Mouse (Mus musculus): Measurements from ENCODE around the gene Odf3. TPM values are rescaled to one million over a fixed set of nuclear protein-coding genes. Genes with fewer than 3 reads are reported as not detected.

Odf3 gene
- polyA plus RNA-seq (2017; shearing (Covaris generic)) = not detected

DNA sequence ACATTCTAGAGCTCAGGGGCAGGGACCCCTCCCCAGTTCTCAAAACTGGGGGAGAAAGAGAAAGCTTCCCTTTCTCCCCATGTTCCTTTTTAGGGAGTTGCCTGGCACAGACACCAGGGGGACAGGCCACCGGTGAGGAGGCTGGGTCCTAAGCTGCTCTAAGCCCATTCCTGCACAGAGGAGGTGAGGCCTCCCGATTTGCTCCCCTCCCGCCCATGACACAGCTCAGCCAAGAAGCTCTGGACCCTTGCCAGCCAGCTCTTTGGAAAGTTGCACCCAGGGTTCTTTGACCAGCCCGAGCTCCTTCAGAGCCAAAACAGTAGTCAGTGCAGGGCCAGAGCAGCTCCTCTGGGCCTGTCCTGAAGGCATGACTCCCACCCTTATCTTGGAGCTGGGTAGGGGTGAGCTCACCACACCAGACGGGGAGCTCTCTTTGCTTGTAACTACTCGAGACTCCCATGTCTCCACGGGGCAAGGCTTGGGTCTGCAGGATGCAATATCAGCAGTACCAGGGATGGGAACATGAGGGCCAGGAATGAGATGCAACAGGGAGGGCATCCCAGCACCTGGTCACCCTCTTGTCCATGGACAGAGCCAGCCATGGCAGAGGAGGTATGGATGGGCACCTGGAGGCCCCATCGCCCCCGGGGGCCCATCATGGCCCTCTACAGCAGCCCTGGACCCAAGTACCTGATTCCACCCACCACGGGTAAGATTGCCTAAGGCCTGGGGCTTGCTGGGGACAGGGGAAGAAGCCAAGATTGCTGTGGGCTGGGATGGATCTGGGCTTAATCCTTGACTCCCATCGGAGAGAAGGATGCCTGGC, at the start of gene Odf3:
Odf3 (plus strand) TSS at position 51 of the 826 bp plus-strand sequence.

DNA sequence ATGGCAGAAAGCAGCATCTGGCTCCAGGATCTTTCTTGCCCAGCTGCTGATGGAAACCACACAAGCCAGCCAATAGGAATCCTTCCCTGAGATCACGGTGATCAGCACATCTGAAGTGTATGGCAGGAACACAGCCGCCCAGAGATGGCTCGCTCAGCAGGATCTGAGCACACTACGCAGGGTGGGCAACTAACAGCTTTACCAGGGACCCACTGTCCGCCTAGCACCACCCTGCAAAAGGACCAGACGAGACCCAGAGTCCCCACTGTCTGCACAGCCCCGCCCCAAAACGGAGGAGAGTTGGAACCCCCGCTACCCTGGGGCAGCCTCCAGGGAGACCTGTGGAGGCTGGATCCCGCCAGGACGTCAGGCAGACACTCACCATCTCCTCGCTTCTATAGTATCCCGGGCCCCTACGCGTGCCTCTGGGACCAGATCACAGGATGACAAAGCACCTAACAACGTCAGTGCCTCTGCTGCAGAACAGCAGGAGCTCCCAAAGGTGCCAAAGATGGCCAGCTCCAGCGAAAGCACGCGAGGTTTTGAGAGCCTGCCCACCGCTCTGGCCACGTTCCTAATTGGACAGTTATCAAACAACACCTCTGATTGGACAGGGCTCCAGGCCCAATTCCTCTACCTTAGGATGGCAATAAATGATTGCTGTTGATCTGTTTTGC, 25.8 kb upstream of the Odf3 start, which contains the start of gene Zfp941:
Zfp941 (minus strand) TSS at position 526 of the 677 bp plus-strand sequence.

DNA sequence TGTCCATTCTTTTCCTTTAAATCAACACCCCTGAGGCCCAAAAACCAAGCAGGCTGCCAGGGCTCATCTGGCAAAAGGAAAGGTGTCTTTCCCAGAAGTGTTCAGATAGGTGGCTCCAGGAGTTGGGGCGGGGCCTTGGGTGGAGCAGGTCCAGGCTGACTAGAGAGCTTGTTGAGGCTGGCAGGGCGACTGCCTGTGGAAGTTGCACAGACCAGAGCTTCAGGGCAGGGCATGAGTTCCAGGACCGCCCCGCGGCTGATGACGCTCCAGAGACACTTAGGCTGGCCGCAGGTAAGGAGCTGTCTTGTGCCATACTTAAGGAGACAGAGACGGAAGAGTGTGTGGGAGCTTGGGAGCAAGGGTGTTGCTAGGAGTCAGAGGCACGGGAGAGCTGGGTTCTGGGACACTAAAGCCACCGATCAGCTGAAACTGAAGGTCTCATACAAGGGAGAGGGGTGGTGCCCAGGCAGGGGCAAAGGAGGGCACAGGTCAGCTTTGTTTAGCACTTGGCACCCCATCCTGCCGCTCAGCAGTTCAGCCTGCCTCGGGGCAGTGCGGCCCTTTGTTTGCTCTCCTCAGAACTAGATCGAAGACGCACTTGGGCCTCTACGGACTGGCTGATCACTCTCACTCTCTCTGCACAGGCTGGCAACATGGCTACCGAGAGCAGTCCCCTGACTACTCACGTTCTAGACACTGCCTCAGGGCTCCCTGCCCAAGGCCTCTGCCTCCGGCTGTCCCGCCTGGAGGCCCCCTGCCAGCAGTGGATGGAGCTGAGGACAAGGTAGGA, 12.4 kb upstream of the Odf3 start, which contains the start of gene Urah:
Urah (plus strand) TSS at position 51 of the 790 bp plus-strand sequence.

DNA sequence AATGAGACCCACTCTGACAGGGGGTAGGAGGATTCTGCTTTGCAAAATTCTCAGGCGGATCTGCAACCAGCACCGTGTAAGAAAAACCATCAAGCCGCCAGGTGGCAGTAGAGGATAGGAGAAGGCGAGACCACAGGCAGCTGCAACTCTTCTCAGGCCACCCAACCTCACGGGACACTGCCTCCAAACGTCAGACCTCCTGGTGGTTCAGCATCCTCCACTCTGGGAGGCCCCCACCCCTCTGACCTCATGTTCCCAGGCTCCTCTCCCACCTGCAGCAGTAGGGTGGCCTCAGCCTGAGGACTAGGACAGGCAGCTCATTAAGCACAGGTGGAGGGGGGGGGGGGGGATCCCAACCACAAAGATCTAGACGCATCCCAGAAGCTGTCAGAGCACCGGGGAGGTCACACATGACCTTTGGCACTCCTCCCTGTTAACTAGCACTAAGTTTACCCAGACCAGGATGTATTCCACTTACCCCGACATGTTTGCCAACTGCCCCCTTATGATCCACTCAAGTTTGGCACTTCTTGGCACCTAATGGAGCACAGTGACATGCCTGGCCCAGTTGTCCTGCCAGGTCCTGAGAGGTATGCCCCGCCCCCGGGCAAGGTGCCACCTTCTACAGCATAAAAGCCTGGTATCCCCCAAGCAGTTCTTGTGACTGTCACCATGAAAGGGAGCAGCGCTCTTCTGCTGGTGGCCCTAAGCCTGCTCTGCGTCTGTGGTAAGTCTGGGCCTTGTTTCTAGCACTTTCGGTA, 2.5 kb upstream of the Odf3 start, which contains the start of gene Scgb1c1:
Scgb1c1 (plus strand) TSS at position 643 of the 761 bp plus-strand sequence.

DNA sequence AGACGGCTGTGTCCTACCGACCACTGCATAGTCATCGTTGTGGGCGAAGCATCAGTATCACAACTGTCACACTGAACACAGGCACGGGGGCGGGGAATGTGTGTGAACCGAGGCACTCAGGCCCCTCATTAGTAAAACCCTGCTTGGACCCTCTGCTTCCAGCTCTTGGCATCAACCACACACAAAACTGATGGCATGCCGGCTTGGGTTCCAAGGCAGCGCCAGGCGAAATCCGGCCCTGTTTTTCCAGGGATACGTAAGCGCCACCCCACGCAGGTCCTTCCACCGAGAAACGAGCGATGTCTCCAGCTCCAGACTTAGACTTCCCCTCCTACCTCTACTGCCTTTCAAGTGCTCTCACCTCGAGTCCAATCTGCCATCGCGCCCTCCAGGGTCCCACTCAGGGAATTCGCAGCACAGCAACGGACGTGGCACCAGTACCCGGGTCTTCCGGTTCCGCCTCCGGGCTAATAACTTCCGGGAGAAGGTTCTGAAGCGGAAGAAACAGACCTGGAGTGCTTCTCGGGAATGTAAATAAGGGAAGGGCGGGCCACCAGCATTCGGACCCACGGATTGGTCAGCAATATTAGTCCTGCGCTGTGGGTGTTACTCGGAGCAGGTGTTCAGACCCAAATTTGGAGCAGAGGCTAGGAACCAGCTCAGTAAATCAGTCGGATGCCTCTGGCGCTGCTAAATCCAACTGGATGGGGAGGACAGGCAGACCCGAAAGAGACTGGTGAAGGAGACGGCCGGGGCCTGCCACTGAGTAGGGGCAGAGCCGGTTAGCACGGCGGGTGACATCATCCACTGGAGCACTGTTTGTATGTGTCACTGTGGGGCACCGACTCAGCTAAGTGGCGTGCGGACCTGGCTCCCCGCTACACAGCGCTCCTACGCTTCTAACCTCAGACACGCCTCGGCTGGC, 8.5 kb downstream of the Odf3 start, which contains the start of gene Gm45785:
Gm45785 (minus strand) TSS at position 472 of the 925 bp plus-strand sequence.

DNA sequence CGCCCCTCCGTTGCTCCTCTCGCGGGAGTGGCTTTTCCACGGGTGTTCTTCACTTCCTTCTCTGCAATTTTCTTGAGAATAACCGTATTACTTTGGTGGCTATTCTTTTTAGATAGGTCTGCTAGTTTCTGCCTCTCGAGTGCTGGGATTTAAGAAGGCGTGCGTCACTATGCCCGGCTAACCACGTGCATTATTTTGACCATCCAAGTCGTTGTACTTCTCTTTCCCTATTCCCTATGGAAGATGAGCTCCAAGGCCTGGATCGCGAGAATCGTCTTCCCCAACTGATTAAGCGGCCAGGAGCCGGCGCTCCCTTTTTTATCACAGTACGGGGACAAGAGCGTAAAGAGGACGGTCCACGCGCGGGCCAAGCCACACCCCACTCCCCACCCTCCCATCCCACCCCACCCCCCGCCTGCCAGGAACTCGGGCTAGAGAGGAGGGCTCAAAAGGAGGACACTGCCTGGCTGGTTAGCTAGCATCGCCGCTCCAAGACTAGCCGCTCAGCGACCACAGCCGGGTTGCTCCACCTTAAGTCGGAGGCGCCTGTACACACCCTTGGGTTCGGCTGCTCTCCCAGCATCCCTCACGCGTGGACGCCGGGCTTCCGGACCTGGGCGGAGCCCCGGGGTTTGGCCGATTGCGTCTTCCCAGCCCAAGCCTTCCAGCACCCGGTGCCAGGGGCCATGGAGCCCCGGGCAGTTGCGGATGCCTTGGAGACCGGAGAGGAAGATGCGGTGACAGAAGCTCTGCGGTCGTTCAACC, 9.4 kb downstream of the Odf3 start, which contains the start of gene Ric8a:
Ric8a (plus strand) TSS at position 173 of the 765 bp plus-strand sequence.

DNA sequence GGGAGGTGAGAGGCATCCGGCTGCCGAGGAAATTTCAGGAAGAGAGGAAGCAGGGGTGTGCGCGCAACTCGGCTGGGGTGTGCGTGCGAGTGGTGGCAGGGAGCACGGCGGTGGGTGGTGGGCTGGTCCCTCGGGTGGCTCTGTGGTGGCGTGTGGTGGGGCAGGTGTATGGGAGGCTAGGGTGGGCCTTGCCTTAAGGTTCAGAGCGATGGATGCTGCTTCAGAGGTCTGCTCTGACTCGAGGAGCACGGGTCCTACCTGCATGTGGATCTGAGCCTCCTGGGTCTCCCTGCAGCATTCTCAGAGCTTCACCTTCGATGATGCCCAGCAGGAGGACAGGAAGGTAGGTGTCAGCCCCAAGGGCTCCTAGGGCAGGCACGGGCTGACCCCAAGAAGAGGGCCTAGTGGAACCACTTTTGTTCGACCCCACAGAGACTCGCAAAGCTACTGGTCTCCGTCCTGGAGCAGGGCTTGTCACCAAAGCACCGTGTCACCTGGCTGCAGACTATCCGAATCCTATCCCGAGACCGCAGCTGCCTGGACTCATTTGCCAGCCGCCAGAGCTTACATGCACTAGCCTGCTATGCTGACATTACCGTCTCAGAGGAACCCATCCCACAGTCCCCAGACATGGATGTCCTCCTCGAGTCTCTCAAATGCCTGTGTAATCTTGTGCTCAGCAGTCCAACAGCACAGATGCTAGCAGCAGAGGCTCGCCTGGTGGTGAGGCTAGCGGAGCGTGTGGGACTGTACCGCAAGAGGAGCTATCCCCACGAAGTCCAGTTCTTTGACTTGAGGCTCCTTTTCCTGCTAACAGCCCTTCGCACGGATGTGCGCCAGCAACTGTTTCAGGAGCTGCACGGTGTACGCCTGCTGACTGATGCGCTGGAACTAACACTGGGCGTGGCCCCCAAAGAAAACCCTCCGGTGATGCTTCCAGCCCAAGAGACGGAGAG, 10.2 kb downstream of the Odf3 start, which contains the start of gene Bet1l:
Bet1l (minus strand) TSS at position 28 of the 956 bp plus-strand sequence.

DNA sequence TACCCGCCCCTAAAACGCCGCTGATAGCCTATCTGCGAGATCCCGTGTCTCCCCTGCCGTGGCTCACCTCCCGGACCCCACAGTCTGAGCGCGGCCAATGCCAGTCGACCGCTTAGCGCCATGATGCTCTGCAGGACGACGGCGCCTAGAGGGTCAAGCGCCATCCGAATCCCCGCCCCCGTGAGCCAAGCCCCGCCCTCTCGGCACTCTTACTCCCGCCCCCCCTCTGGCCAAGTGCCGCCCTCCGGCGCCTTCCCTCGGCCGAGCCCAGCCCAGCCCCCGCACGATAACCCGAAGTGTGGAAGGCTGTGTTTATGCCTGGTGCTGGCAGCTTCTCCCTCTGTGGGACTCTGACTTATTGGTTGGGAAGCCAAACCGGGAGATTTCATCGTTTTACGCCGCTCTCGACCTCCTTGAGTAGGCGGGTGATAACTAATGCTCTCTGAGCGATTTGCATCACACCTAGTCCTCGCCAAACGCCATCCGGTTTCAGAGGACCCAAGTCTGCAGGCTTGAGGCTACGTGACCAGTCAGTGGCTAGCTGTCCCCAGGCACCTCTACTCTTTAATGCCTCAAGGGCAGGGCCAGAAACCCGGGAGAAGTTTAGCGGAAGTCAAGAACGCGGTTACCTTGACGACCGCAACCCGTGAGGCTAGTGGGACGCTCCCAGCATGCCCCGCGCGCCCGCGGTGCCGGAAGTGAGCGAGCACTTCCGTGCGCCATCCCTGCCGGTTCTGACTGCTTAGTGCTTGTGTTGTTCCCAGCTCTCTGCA, 34.3 kb downstream of the Odf3 start, which contains the start of the genes Psmd13 and Sirt3:
Psmd13 (plus strand) TSS at position 273 of the 773 bp plus-strand sequence.
Sirt3 (minus strand) TSS at position 614 of the 773 bp plus-strand sequence.

DNA sequence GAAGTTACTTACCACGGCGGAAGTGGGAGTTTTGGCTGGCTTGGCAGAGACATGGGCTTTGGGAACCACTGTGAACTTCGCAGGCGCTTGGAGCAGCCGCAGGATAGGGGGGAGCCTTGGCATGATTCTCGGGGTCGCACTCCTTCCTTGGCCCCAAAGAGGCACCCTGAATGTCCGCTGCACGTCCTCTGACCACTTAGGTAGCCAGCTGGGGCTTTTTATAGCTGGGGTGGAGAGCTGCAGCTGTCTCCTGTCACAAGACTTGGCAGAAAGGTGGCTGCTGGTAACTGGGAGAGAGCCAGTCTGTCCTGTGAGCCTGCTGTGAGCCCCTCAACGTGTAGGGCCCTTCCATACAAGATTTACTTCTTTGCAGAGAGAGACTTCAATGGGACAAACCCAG, 52.6 kb downstream of the Odf3 start, which contains the start of gene Cox8b:
Cox8b (minus strand) TSS at position 227 of the 400 bp plus-strand sequence.

Other genes with a start within 250 kb of the Odf3 start
- not detected for gene Olfr46, start 246.5 kb upstream of the Odf3 start, polyA plus RNA-seq (2017; shearing (Covaris generic))
- gene Olfr61, start 218.8 kb upstream of the Odf3 start, polyA plus RNA-seq (2017; shearing (Covaris generic)) = not detected
- gene Olfr53, start 201.4 kb upstream of the Odf3 start, polyA plus RNA-seq (2017; shearing (Covaris generic)) = not detected
- gene Olfr539, start 187.9 kb upstream of the Odf3 start, polyA plus RNA-seq (2017; shearing (Covaris generic)) = 0.02 TPM
- gene Olfr45, start 165.9 kb upstream of the Odf3 start, polyA plus RNA-seq (2017; shearing (Covaris generic)) = not detected
- gene Olfr541, start 150.5 kb upstream of the Odf3 start, polyA plus RNA-seq (2017; shearing (Covaris generic)) = not detected
- gene Cyp2e1, start 84.1 kb upstream of the Odf3 start, polyA plus RNA-seq (2017; shearing (Covaris generic)) = not detected
- 0.40 TPM for gene Syce1, start 60.0 kb upstream of the Odf3 start, polyA plus RNA-seq (2017; shearing (Covaris generic))
- 0.46 TPM for gene Zfp941, start 25.6 kb upstream of the Odf3 start, polyA plus RNA-seq (2017; shearing (Covaris generic))
- not detected for gene Urah, start 12.8 kb upstream of the Odf3 start, polyA plus RNA-seq (2017; shearing (Covaris generic))
- not detected for gene Scgb1c1, start 2.3 kb upstream of the Odf3 start, polyA plus RNA-seq (2017; shearing (Covaris generic))
- not detected for gene Gm45785, start 8.5 kb downstream of the Odf3 start, polyA plus RNA-seq (2017; shearing (Covaris generic))
- 163 TPM for gene Ric8a, start 9.2 kb downstream of the Odf3 start, polyA plus RNA-seq (2017; shearing (Covaris generic))
- 65.2 TPM for gene Bet1l, start 9.8 kb downstream of the Odf3 start, polyA plus RNA-seq (2017; shearing (Covaris generic))
- 270 TPM for gene Psmd13, start 34.2 kb downstream of the Odf3 start, polyA plus RNA-seq (2017; shearing (Covaris generic))
- 10.4 TPM for gene Sirt3, start 34.5 kb downstream of the Odf3 start, polyA plus RNA-seq (2017; shearing (Covaris generic))
- not detected for gene Cox8b, start 52.6 kb downstream of the Odf3 start, polyA plus RNA-seq (2017; shearing (Covaris generic))
- not detected for gene Nlrp6, start 73.1 kb downstream of the Odf3 start, polyA plus RNA-seq (2017; shearing (Covaris generic))
- gene Pgghg, start 93.6 kb downstream of the Odf3 start, polyA plus RNA-seq (2017; shearing (Covaris generic)) = 40.2 TPM
- 0.98 TPM for gene Ifitm5, start 102.5 kb downstream of the Odf3 start, polyA plus RNA-seq (2017; shearing (Covaris generic))
- gene Gm45717, start 108.1 kb downstream of the Odf3 start, polyA plus RNA-seq (2017; shearing (Covaris generic)) = not detected
- 30.3 TPM for gene Ifitm2, start 108.2 kb downstream of the Odf3 start, polyA plus RNA-seq (2017; shearing (Covaris generic))
- not detected for gene Ifitm1, start 119.4 kb downstream of the Odf3 start, polyA plus RNA-seq (2017; shearing (Covaris generic))
- gene Ifitm3, start 163.0 kb downstream of the Odf3 start, polyA plus RNA-seq (2017; shearing (Covaris generic)) = 8.5 TPM
- not detected for gene Ifitm6, start 170.1 kb downstream of the Odf3 start, polyA plus RNA-seq (2017; shearing (Covaris generic))
- not detected for gene Gm17387, start 181.3 kb downstream of the Odf3 start, polyA plus RNA-seq (2017; shearing (Covaris generic))
- gene B4galnt4, start 213.3 kb downstream of the Odf3 start, polyA plus RNA-seq (2017; shearing (Covaris generic)) = 15.5 TPM
- gene Pkp3, start 230.4 kb downstream of the Odf3 start, polyA plus RNA-seq (2017; shearing (Covaris generic)) = 411 TPM